Mouse (Mus musculus) testis, adult 2 months (tissue): ENCODE results near the gene Il6ra.

Source experiments
- CTCF ChIP-seq: fragments of 200-500 bp; IDR thresholded peaks from 2 replicates; pipeline ENCODE4 v1.5.1; 2012; ENCODE audit warnings: low read depth, mild to moderate bottlenecking, inconsistent platforms, low read length, moderate library complexity; ENCODE audit not compliant: control insufficient read depth, insufficient read depth, insufficient replicate concordance
- POLR2A ChIP-seq: fragments of 200-500 bp; IDR thresholded peaks from 2 replicates; pipeline ENCODE4 v1.6.1; 2012; ENCODE audit warnings: low read depth, mild to moderate bottlenecking, inconsistent platforms, low read length, moderate library complexity; ENCODE audit not compliant: control insufficient read depth

GRCm38 (mm10) chr3:89959435-89959834 lies 46.4 kb upstream of the Il6ra start:
- TF ChIP-seq POLR2A: no peak
- TF ChIP-seq CTCF: no peak
